Mouse (Mus musculus): ENCODE data around the gene Abcd1. TPM values are rescaled to one million over a fixed set of nuclear protein-coding genes. Genes with fewer than 3 reads are reported as not detected.

Abcd1 gene
- total and polyA plus RNA-seq, 2 experiments from 2014 or later: 14.3 to 22.0 TPM

- no peak overlapping the region for H3K4me3 ChIP-seq (ENCODE audit: low read depth, low read length)
- ATAC-seq (ENCODE audit: insufficient read depth, low read depth): no peak
- H3K9me3 ChIP-seq (replicated peaks; ENCODE audit: control insufficient read depth, low read length): no peaks in the 10 kb centered on the region
- H3K4me2 ChIP-seq (ENCODE audit: low read depth, low read length): no peak overlapping the region
- H3K4me1 ChIP-seq (ENCODE audit: control insufficient read depth, insufficient read depth): no peaks in the 10 kb centered on the region
- no peak overlapping the region for H3K9ac ChIP-seq (replicated peaks; ENCODE audit: low read depth, low read length)
- TF ChIP-seq CTCF (IDR thresholded peaks at IDR 0.05; ENCODE audit: low read depth) (no peak), EP300 (IDR thresholded peaks at IDR 0.05; ENCODE audit: low read depth) (no peak)
- WGBS: 40% methylated on average over 1 of the region's 1 CpGs
- H3K27me3 ChIP-seq (ENCODE audit: control insufficient read depth, insufficient read depth, low read length): no peaks in the 10 kb centered on the region
- H3K27ac ChIP-seq (ENCODE audit: low read depth): no peak overlapping the region
- DNase-seq (ENCODE audit: low spot score): no peak
- no peaks in the 10 kb centered on the region for H3K36me3 ChIP-seq (replicated peaks; ENCODE audit: control insufficient read depth, insufficient read depth, low read length)
These were observed 28.5 kb downstream of the Abcd1 start for GRCm38 (mm10) chrX:73744774-73745481.

- TF ChIP-seq EP300 (IDR thresholded peaks at IDR 0.05; ENCODE audit: low read depth) (no peak), CTCF (IDR thresholded peaks at IDR 0.05; ENCODE audit: low read depth) (no peak)
- Histone ChIP-seq H3K4me3 (ENCODE audit: low read depth, low read length) (no peak overlapping the region), H3K9ac (replicated peaks; ENCODE audit: low read depth, low read length) (no peak overlapping the region), H3K27ac (ENCODE audit: low read depth) (no peak overlapping the region), H3K4me2 (ENCODE audit: low read depth, low read length) (no peak overlapping the region), H3K4me1 (ENCODE audit: control insufficient read depth, insufficient read depth) (no peaks in the 10 kb centered on the region), H3K27me3 (ENCODE audit: control insufficient read depth, insufficient read depth, low read length) (no peaks in the 10 kb centered on the region), H3K9me3 (replicated peaks; ENCODE audit: control insufficient read depth, low read length) (no peaks in the 10 kb centered on the region), H3K36me3 (replicated peaks; ENCODE audit: control insufficient read depth, insufficient read depth, low read length) (no peaks in the 10 kb centered on the region)
- WGBS: 88% methylated on average over 1 of the region's 1 CpGs
- no peak for DNase-seq (ENCODE audit: low spot score)
- no peak for ATAC-seq (ENCODE audit: insufficient read depth, low read depth)
These were observed 32.6 kb downstream of the Abcd1 start for GRCm38 (mm10) chrX:73748977-73749376.

- 71% methylated on average over 5 of the region's 5 CpGs for WGBS
- no peak within 1 kb of the TSS for H3K9ac ChIP-seq (replicated peaks; ENCODE audit: low read depth, low read length)
- DNase-seq (ENCODE audit: low spot score) (no peak), ATAC-seq (ENCODE audit: insufficient read depth, low read depth) (no peak)
- H3K4me3 ChIP-seq (ENCODE audit: low read depth, low read length): no peak within 1 kb of the TSS
- H3K36me3 ChIP-seq (replicated peaks; ENCODE audit: control insufficient read depth, insufficient read depth, low read length): no peaks in the 10 kb centered on the region
- H3K27me3 ChIP-seq (ENCODE audit: control insufficient read depth, insufficient read depth, low read length): no peaks in the 10 kb centered on the region
- no peaks in the 10 kb centered on the region for H3K4me1 ChIP-seq (ENCODE audit: control insufficient read depth, insufficient read depth)
- no peaks in the 10 kb centered on the region for H3K9me3 ChIP-seq (replicated peaks; ENCODE audit: control insufficient read depth, low read length)
- H3K27ac ChIP-seq (ENCODE audit: low read depth): no peak within 1 kb of the TSS
- H3K4me2 ChIP-seq (ENCODE audit: low read depth, low read length): no peak within 1 kb of the TSS
- TF ChIP-seq CTCF (IDR thresholded peaks at IDR 0.05; ENCODE audit: low read depth): no peak
- no peak for TF ChIP-seq EP300 (IDR thresholded peaks at IDR 0.05; ENCODE audit: low read depth)
These were observed 40.1 kb downstream of the Abcd1 start, which contains the start of gene Plxnb3 for GRCm38 (mm10) chrX:73756334-73757140. Gene Plxnb3, plus strand, starts transcription at chrX:73757090.

DNA sequence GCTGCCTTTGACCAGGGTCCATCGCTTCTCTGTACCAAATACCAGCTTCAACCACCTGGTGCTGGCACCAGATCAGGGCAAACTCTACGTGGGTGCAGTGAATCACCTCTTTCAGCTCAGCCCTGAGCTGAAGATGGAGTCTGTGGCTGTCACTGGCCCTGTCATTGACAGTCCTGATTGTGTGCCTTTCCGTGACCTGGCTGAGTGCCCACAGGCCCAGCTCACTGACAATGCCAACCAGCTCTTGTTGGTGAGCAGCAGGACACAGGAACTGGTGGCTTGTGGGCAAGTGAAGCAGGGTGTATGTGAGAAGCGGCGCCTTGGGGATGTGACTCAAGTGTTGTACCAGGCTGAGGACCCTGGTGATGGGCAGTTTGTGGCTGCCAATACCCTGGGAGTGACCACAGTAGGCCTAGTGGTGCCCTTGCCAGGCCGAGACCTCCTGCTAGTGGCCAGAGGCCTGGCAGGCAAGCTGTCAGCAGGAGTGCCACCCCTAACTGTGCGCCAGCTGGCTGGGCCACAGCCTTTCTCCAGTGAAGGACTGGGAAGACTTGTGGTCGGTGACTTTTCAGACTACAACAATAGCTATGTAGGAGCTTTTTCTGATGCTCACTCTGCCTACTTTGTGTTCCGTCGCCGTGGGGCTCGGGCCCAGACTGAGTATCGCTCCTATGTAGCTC is 42.4 kb downstream of the Abcd1 start:
- TF ChIP-seq EP300 (IDR thresholded peaks at IDR 0.05; ENCODE audit: low read depth): no peak
- TF ChIP-seq CTCF (IDR thresholded peaks at IDR 0.05; ENCODE audit: low read depth): no peak
- H3K4me1 ChIP-seq (ENCODE audit: control insufficient read depth, insufficient read depth): no peaks in the 10 kb centered on the region
- H3K9me3 ChIP-seq (replicated peaks; ENCODE audit: control insufficient read depth, low read length): no peaks in the 10 kb centered on the region
- no peak for ATAC-seq (ENCODE audit: insufficient read depth, low read depth)
- H3K4me3 ChIP-seq (ENCODE audit: low read depth, low read length): no peak overlapping the region
- no peak overlapping the region for H3K4me2 ChIP-seq (ENCODE audit: low read depth, low read length)
- WGBS: 74% methylated on average over 12 of the region's 13 CpGs
- no peak overlapping the region for H3K27ac ChIP-seq (ENCODE audit: low read depth)
- no peak overlapping the region for H3K9ac ChIP-seq (replicated peaks; ENCODE audit: low read depth, low read length)
- no peaks in the 10 kb centered on the region for H3K27me3 ChIP-seq (ENCODE audit: control insufficient read depth, insufficient read depth, low read length)
- H3K36me3 ChIP-seq (replicated peaks; ENCODE audit: control insufficient read depth, insufficient read depth, low read length): no peaks in the 10 kb centered on the region
- DNase-seq (ENCODE audit: low spot score): no peak

DNA sequence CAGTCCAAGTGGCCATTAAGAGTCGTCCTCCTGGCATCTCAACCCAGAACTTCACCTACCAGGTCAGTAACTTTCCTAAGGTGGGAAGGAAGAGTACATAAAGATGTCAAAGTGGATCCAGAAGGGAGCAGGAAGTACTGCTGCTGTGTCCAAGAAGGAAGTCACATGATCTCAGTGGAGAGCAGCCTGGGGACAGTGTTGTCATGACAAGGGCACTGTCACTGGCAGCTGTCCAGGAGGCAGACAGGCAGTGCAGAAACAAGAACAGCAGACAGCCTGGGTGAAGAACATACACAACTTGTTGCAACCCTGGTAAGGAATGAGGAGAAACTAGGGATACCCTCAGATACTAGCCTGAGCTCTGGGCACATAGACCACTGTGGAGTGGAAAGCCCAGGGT is 48.9 kb downstream of the Abcd1 start:
- ATAC-seq (ENCODE audit: insufficient read depth, low read depth) (peak; percentile 70; the same call in 1 of the 2 replicates), DNase-seq (ENCODE audit: low spot score) (peak; percentile 61)

More for the DNA sequence above, 48.9 kb downstream of the Abcd1 start:
- no peaks in the 10 kb centered on the region for H3K4me1 ChIP-seq (ENCODE audit: control insufficient read depth, insufficient read depth)
- no peaks in the 10 kb centered on the region for H3K27me3 ChIP-seq (ENCODE audit: control insufficient read depth, insufficient read depth, low read length)
- no peaks in the 10 kb centered on the region for H3K36me3 ChIP-seq (replicated peaks; ENCODE audit: control insufficient read depth, insufficient read depth, low read length)
- no peak overlapping the region for H3K9ac ChIP-seq (replicated peaks; ENCODE audit: low read depth, low read length)
- no peak overlapping the region for H3K4me3 ChIP-seq (ENCODE audit: low read depth, low read length)
- TF ChIP-seq EP300 (IDR thresholded peaks at IDR 0.05; ENCODE audit: low read depth): no peak
- TF ChIP-seq CTCF (IDR thresholded peaks at IDR 0.05; ENCODE audit: low read depth): no peak
- no peak overlapping the region for H3K4me2 ChIP-seq (ENCODE audit: low read depth, low read length)
- 32% methylated on average over 1 of the region's 1 CpGs for WGBS
- no peaks in the 10 kb centered on the region for H3K9me3 ChIP-seq (replicated peaks; ENCODE audit: control insufficient read depth, low read length)
- H3K27ac ChIP-seq (ENCODE audit: low read depth): peak overlapping the region; percentile 30; the same call in 1 of the 2 replicates

Data from heart, postnatal 0 days (tissue).